Mouse (Mus musculus): ENCODE results near the gene Npas4. TPM values are rescaled to one million over a fixed set of nuclear protein-coding genes. Genes with fewer than 3 reads are reported as not detected.
"Not testable (repeated sequence)": the region's sequence is repeated elsewhere in the genome, so short reads cannot be mapped to it uniquely, and the experiment has no call there.

Npas4 gene
- not detected in 2 replicates for total RNA-seq (2015; ENCODE audit: low replicate concordance)
- not detected in 2 replicates for total RNA-seq (2017; ENCODE audit: low replicate concordance)

GRCm38 (mm10) chr19:4990256-4990625, at the start of gene Npas4:
Npas4 (minus strand) TSS chr19:4990316.
- no peak for ATAC-seq (replicated peaks; ENCODE audit: low FRiP score, poor library complexity, severe bottlenecking)

- ATAC-seq (replicated peaks; ENCODE audit: low FRiP score, poor library complexity, severe bottlenecking) = no peak
Observed at GRCm38 (mm10) chr19:5039301-5040114, 49.4 kb upstream of the Npas4 start.

DNA sequence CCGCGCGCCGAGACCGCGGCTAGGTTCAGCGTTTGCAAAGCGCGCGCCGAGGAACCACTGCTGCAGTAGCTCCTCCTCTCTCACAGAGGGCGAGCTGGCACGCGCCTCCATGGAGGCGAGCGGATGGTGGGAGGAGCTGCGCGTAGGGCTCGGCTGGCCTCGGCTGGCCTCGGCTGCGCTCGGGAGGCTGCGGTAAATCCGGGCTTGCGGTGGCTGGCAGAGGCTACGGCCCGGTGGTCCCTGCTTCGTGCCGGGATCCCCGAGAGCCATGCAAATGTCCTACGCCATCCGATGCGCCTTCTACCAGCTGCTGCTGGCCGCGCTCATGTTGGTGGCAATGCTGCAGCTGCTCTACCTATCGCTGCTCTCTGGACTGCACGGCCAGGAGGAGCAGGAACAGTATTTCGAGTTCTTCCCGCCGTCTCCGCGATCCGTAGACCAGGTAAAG, 48.6 kb upstream of the Npas4 start, which contains the start of the genes B4gat1 and AC124502.3:
Gene B4gat1 (plus strand): TSS at position 118 of the 448 bp plus-strand sequence.
Gene AC124502.3 (plus strand): TSS at position 183 of the 448 bp plus-strand sequence.
- ATAC-seq (replicated peaks; ENCODE audit: low FRiP score, poor library complexity, severe bottlenecking) = peak; percentile 81

GRCm38 (mm10) chr19:5037678-5038571, 47.8 kb upstream of the Npas4 start:
- no peak for ATAC-seq (replicated peaks; ENCODE audit: low FRiP score, poor library complexity, severe bottlenecking)

DNA sequence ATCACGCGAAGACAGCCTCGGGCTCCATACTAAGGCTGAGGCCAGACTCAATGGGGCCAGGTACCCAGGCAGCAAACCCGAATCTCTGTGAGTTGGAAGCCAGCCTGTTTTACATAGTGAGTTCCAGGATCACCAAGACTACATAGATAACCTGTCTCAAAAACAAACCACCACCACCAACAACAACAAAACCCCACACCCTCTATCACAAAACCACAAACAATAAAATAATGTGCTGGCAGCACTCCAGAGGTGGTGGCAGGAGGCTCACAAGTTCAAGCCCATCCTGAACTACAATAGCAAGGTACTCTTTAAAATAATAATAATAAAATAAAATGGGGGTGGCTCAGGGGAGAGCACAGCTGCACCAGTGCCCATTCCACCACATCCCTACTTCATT, 46.5 kb upstream of the Npas4 start:
- ATAC-seq (replicated peaks; ENCODE audit: low FRiP score, poor library complexity, severe bottlenecking) = no peak

DNA sequence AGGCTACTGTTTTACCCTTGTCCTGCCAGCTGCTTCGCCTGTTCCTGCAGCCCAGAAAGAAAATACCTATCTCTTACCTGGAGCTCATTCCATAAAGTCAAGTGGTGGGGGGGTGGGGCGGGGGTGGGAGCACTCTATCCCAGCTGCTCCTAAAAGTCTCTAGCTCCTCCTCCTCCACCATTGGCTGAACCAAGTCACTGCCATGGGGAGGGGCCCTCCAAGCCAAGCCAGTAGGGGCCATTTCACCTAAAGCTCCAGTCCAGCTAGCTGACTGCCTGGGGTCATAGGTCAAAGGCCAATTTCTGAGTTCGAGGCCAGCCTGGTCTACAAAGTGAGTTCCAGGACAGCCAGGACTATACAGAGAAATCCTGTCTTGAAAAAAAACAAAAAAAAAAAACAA, 42.6 kb upstream of the Npas4 start:
- no peak for ATAC-seq (replicated peaks; ENCODE audit: low FRiP score, poor library complexity, severe bottlenecking)

- no peak for ATAC-seq (replicated peaks; ENCODE audit: low FRiP score, poor library complexity, severe bottlenecking)
Observed at GRCm38 (mm10) chr19:5026111-5026510, 36.0 kb upstream of the Npas4 start.

DNA sequence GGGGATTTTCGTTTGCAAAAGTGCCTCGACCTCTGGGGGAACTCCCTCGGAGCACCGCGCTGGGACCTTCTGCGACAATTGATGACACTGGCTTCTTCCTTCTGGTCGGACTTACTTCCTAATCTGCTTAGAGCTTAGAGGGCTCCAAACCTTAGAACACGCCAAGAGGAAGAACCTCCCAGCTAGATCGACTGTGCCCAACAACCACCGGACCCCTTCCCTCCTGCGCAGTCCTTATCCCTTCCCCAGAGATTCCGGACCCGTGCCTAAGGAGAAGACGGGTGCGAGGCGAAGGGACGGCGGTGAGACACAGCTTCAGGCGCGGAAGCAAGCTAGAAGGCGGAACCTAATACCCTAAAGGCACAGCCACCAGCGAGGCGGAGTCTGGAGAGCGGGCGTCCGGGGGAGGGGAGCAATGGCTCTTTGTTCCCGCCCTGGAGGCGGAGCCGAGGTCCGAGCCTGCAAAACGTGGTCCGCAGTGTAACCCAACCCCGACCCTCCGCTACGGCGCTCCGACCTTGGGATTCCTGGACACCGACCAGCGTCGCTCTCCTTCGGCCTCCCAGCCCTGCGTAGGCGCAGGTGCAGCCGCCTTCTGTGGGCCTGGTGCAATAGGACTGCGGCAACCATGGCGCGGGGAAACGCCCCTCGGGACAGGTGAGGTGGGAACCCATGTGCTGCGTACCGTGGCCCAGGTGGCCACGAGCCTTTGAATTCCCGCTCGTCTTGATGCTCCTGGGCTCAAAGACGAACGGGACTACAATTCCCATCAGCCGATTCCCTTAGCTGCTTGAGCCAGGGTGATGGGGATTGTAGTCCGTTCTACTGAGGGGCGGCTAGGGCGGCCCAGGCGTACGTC, 33.7 kb upstream of the Npas4 start, which contains the start of gene Slc29a2:
Gene Slc29a2 (plus strand): TSS at position 240 of the 859 bp plus-strand sequence.
- ATAC-seq (replicated peaks; ENCODE audit: low FRiP score, poor library complexity, severe bottlenecking) = peak; percentile 77

DNA sequence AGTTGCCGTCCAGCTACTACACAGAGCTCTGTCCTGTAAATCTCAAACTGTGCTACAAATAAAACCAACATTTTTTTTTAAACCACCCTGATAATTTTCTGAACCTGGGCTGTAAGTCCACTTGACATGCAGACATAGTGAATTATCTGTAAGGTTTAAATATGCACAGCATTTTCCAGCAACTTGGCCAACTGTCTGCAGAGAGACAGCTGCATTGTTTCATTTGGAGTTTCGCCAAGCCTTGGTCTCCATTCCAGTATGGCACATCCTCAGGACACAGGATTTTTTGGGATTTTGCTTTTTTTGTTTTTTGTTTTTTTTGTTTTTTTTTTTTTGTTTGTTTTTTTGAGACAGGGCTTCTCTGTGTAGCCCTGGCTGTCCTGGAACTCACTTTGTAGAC, 31.3 kb upstream of the Npas4 start:
- no peak for ATAC-seq (replicated peaks; ENCODE audit: low FRiP score, poor library complexity, severe bottlenecking)

DNA sequence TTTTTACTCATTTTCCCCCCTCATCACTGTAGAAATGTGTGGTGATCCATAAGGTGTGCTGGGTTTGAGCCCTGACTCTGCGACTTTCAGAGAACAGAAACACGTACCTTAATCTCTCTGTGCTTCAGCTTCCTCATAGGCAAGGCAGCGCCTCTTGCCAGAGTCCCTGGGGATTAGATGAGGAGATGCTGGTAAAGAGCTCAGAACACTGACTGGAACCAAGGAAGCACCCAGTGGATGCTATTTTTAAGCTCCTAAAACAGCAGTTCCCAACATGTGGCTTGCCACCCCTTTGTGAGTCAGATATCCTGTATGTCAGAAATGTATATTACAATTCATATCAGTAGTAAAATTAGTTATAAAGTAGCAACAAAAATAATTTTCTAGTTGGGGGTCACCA, 28.1 kb upstream of the Npas4 start:
- no peak for ATAC-seq (replicated peaks; ENCODE audit: low FRiP score, poor library complexity, severe bottlenecking)

DNA sequence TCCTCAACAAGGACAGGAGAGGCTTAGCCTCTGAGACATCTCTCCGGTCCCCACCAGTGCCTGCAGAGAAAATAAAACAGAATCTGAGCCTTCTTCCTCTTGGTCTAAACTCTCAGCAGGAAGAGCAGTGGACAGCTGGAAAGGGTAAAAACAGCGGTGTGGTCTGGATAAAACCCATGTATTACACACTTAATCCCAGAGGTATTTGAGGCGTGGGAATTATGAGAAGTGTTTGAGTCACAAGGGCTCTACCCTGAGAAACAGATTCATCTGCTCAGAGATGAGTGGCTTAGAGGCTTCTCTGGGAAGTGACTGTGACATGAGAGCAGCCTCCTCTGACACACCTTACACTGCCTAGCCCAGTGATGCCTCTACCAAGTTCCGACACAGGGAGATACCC, 27.5 kb upstream of the Npas4 start:
- ATAC-seq (replicated peaks; ENCODE audit: low FRiP score, poor library complexity, severe bottlenecking) = no peak

- ATAC-seq (replicated peaks; ENCODE audit: low FRiP score, poor library complexity, severe bottlenecking) = peak; percentile 73
Observed at GRCm38 (mm10) chr19:5016782-5017181, 26.7 kb upstream of the Npas4 start.

DNA sequence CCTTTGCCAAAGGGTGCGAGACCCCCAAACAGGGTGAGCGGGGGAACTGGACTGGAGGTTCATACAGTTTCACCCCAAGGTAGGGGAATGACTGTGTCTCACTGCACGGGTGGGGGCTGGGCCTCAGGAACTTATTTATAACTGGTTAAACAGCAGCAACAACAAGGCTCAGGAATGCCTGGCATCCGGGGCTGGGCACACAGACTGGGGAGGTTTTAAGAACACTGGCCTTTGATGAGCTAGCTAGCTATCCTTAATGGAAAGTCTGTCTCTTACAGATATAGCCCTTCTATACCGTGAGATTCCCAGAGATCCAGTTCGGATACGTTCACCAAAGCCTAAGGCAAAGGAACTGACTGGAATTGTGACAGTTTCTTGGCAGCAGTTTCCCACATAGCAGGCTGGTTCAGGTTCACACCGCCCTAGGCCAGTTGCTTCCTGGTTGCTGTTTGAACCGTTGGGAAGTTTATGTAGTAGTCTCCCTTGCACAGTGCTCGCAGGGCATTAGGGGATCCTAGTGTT, 26.2 kb upstream of the Npas4 start:
- ATAC-seq (replicated peaks; ENCODE audit: low FRiP score, poor library complexity, severe bottlenecking) = no peak

DNA sequence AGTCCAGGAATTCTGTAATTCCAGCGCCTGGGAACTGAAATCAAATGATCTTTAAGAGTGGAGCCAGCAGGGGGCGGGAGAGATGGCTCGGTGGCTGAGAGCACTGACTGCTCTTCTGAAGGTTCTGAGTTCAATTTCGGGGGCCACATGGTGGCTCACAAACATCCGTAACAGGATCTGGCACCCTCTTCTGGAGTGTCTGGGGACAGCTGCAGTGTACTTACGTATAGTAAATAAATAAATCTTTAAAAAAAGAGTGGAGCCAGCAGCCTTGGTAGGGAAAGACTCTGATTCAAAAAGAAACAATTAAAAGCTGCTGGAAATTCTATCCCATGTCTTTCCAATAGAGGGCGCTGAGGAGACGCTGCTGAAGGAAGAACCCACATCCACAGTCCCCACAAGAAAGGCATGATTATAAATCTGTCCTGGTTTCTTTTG, 24.9 kb upstream of the Npas4 start:
- no peak for ATAC-seq (replicated peaks; ENCODE audit: low FRiP score, poor library complexity, severe bottlenecking)

DNA sequence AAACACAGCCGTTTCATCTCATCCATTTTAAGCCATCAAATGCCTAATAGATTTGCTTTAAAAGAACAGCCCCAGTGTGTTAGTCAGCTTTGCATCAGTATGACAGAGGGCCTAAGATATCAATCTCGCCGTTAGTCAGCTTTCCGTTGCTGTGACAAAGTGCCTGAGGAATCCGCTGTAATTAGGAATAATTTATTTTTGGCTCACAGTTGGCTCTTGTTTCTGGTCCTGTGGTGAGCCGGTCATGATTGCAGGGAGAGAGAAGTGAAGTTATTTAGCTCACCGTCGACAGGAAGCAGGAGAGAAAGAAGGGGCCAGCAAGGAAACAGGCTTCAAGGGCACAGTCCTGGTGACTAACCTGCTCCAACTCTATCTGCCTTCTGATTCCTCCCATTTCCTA, 23.0 kb upstream of the Npas4 start:
- no peak for ATAC-seq (replicated peaks; ENCODE audit: low FRiP score, poor library complexity, severe bottlenecking)

- ATAC-seq (replicated peaks; ENCODE audit: low FRiP score, poor library complexity, severe bottlenecking) = no peak
Observed at GRCm38 (mm10) chr19:5004925-5005324, 14.8 kb upstream of the Npas4 start.

GRCm38 (mm10) chr19:5003644-5004043, 13.5 kb upstream of the Npas4 start:
- not testable (repeated sequence) for ATAC-seq (replicated peaks; ENCODE audit: low FRiP score, poor library complexity, severe bottlenecking)

GRCm38 (mm10) chr19:5001666-5002406, 11.7 kb upstream of the Npas4 start:
- peak; percentile 74 for ATAC-seq (replicated peaks; ENCODE audit: low FRiP score, poor library complexity, severe bottlenecking)
